Comparison of ENCODE assay signal across 8 mouse cellular contexts in the genomic region with DNA sequence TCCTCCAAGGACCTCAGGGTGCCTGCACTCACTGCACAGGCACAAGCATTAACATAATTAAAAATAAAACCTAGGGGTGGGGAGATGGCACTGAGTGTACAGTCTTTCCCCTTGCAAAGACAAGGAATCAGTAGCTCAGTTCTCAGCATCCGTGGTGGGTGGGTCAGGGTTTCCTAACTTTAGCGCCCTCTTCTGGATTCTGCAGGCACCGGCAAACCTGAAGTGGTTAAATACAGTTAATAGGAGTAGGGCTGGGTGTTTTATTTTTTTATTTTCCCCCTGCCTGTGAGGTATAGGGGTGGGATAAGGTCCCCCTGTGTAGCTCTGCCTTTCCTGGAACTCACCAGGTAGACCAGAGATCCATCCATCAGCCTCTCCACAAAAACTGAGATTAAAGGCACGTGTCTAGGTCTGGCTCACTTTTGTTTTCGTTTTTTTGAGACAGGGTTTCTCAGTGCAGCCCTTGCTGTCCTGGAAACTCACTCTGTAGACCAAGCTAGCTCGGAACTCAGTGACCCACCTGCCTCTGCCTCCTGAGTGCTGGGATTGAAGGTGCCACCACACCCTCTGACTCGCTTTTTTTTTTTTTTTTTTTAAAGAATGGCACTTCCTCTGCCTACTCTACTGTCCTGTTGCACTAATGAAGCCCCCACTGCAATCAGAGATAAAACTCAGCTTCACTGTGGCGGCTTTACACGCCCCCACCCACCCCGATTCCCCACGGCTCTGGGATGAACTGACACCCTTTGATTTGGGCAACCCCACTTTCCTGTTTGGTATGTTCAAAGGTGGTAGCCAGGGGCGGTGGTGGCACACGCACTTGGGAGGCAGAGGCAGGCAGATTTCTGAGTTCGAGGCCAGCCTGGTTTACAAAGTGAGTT. TPM values are rescaled to one million over a fixed set of nuclear protein-coding genes. Genes with fewer than 3 reads are reported as not detected.
DNase-seq lines count a peak whose midpoint lies in the region; ATAC-seq and TF ChIP-seq lines count a peak whose summit lies in the region.

No protein-coding gene starts in this region.

- peak overlapping the region; percentile 77 for H3K4me3 ChIP-seq in left cerebral cortex, adult 2 months
- peak overlapping the region; percentile 92 for H3K4me3 ChIP-seq in forebrain, embryonic 16.5 days (replicated peaks; ENCODE audit: low read length)
- peak overlapping the region; percentile 78 for H3K4me3 ChIP-seq in midbrain, embryonic 15.5 days

- peak overlapping the region; percentile 96 for H3K4me2 ChIP-seq in forebrain, embryonic 16.5 days (ENCODE audit: low read length)
- H3K4me2 ChIP-seq in midbrain, embryonic 15.5 days, result peak overlapping the region; percentile 66

- peak; percentile 58 for TF ChIP-seq CTCF in left cerebral cortex, adult 2 months (IDR thresholded peaks at IDR 0.05)

- DNase-seq in left cerebral cortex, adult 2 months (ENCODE audit: extremely low spot score in 1 of 2, low spot score in 2 of 2), result no peak
- no peak for DNase-seq in left cerebral cortex, postnatal 10 days (ENCODE audit: extremely low spot score in 1 of 2, low spot score in 2 of 2)
- DNase-seq in ZHBTc4 (ENCODE audit: low read depth, low spot score), result peak; percentile 78
- DNase-seq in kidney, postnatal 25 days, result peak; percentile 51 to 54
- no peak for DNase-seq in adipocyte (ENCODE audit: low spot score)
- DNase-seq in right cerebral cortex, postnatal 4 days, result no peak

- ATAC-seq in forebrain, embryonic 16.5 days, result no peak
- ATAC-seq in midbrain, embryonic 15.5 days (replicated peaks), result no peak

- 61% methylated on average over 14 of the region's 14 CpGs for WGBS in forebrain, embryonic 16.5 days
- WGBS in midbrain, embryonic 15.5 days, result 57% methylated on average over 14 of the region's 14 CpGs

- H3K36me3 ChIP-seq in forebrain, embryonic 16.5 days (ENCODE audit: control insufficient read depth, insufficient read depth), result peaks cover 20% of the 10 kb centered on the region
- peaks cover 29% of the 10 kb centered on the region for H3K36me3 ChIP-seq in midbrain, embryonic 15.5 days (replicated peaks)

- H3K9ac ChIP-seq in forebrain, embryonic 16.5 days (replicated peaks; ENCODE audit: low read depth, low read length), result peak overlapping the region; percentile 84
- peak overlapping the region; percentile 96; the same call in 1 of the 2 replicates for H3K9ac ChIP-seq in midbrain, embryonic 15.5 days

- H3K27ac ChIP-seq in left cerebral cortex, adult 2 months, result peak overlapping the region; percentile 91
- H3K27ac ChIP-seq in forebrain, embryonic 16.5 days (ENCODE audit: low read length), result peak overlapping the region; percentile 78
- H3K27ac ChIP-seq in midbrain, embryonic 15.5 days, result peak overlapping the region; percentile 85

- 0 out of 2 replicates have a peak, but pooled peaks cover 4% of the 10 kb centered on the region for H3K27me3 ChIP-seq in forebrain, embryonic 16.5 days (replicated peaks; ENCODE audit: control insufficient read depth, insufficient read depth, low read length)
- H3K27me3 ChIP-seq in midbrain, embryonic 15.5 days (replicated peaks), result 0 out of 2 replicates have a peak, but pooled peaks cover 3% of the 10 kb centered on the region

- H3K4me1 ChIP-seq in forebrain, embryonic 16.5 days (replicated peaks; ENCODE audit: control insufficient read depth, insufficient read depth, low read length), result peaks cover 30% of the 10 kb centered on the region
- peaks cover 40% of the 10 kb centered on the region for H3K4me1 ChIP-seq in midbrain, embryonic 15.5 days

- no peaks in the 10 kb centered on the region for H3K9me3 ChIP-seq in forebrain, embryonic 16.5 days (ENCODE audit: control insufficient read depth, low read length)
- no peaks in the 10 kb centered on the region for H3K9me3 ChIP-seq in midbrain, embryonic 15.5 days

- intact Hi-C loops in left cerebral cortex, adult 2 months (cut with DNase I), result no loop called here
- intact Hi-C loops in left cerebral cortex, postnatal 10 days (cut with DNase I), result no loop called here

RNA-seq across cellular contexts. Expression of a gene that starts 0.5 kb away (rescaled TPM):
- 10 to 100 TPM; 63.4 to 63.7 TPM for total RNA-seq in left cerebral cortex, adult 2 months (2021)
- total RNA-seq in left cerebral cortex, postnatal 10 days (2021), result 100 to 1,000 TPM; 101 to 103 TPM
- 9.6 and 12.6 TPM in 2 replicates for polyA plus RNA-seq in forebrain, embryonic 16.5 days (2015; fragmentation: Nextera tagmentation; extraction: Ambion mirVana)
- polyA plus RNA-seq in midbrain, embryonic 15.5 days (2015; fragmentation: Nextera tagmentation; extraction: Ambion mirVana), result 14.7 and 16.6 TPM in 2 replicates

RNA-seq across cellular contexts. Expression of a gene that starts 4.9 kb away (rescaled TPM):
- 10 to 100 TPM; 85.5 to 87.6 TPM for total RNA-seq in left cerebral cortex, adult 2 months (2021)
- total RNA-seq in left cerebral cortex, postnatal 10 days (2021), result 10 to 100 TPM; 73.6 to 83.9 TPM
- 88.5 and 91.6 TPM in 2 replicates for polyA plus RNA-seq in forebrain, embryonic 16.5 days (2015; fragmentation: Nextera tagmentation; extraction: Ambion mirVana)
- polyA plus RNA-seq in midbrain, embryonic 15.5 days (2015; fragmentation: Nextera tagmentation; extraction: Ambion mirVana), result 95.2 and 107 TPM in 2 replicates

RNA-seq across cellular contexts. Expression of a gene that starts 5.0 kb away (rescaled TPM):
- total RNA-seq in left cerebral cortex, adult 2 months (2021), result 10 to 100 TPM; 38.1 to 40.4 TPM
- 10 to 100 TPM; 38.3 to 42.7 TPM for total RNA-seq in left cerebral cortex, postnatal 10 days (2021)
- 87.7 and 88.1 TPM in 2 replicates for polyA plus RNA-seq in forebrain, embryonic 16.5 days (2015; fragmentation: Nextera tagmentation; extraction: Ambion mirVana)
- polyA plus RNA-seq in midbrain, embryonic 15.5 days (2015; fragmentation: Nextera tagmentation; extraction: Ambion mirVana), result 71.6 and 78.4 TPM in 2 replicates

RNA-seq across cellular contexts. Expression of a gene that starts 30.0 kb away (rescaled TPM):
- total RNA-seq in left cerebral cortex, adult 2 months (2021), result 10 to 100 TPM; 38.4 to 60.3 TPM
- 10 to 100 TPM; 33.2 to 37.8 TPM for total RNA-seq in left cerebral cortex, postnatal 10 days (2021)
- 31.4 and 35.5 TPM in 2 replicates for polyA plus RNA-seq in forebrain, embryonic 16.5 days (2015; fragmentation: Nextera tagmentation; extraction: Ambion mirVana)
- polyA plus RNA-seq in midbrain, embryonic 15.5 days (2015; fragmentation: Nextera tagmentation; extraction: Ambion mirVana), result 29.4 and 31.4 TPM in 2 replicates

RNA-seq across cellular contexts. Expression of a gene that starts 44.4 kb away (rescaled TPM):
- total RNA-seq in left cerebral cortex, adult 2 months (2021), result 10 to 100 TPM; 66.1 to 82.1 TPM
- 10 to 100 TPM; 52.1 to 52.5 TPM for total RNA-seq in left cerebral cortex, postnatal 10 days (2021)
- polyA plus RNA-seq in forebrain, embryonic 16.5 days (2015; fragmentation: Nextera tagmentation; extraction: Ambion mirVana), result 8.6 and 13.0 TPM in 2 replicates
- 22.5 and 23.7 TPM in 2 replicates for polyA plus RNA-seq in midbrain, embryonic 15.5 days (2015; fragmentation: Nextera tagmentation; extraction: Ambion mirVana)

Comparison
In these comparisons a context has a peak if more than half of its experiments do, and no peak if none do; other contexts are left out.
1. DNase-seq: peak in ZHBTc4 (single experiment) and kidney, postnatal 25 days (2 of 2); none in left cerebral cortex, adult 2 months (0 of 2), left cerebral cortex, postnatal 10 days (0 of 2), adipocyte (single experiment) and right cerebral cortex, postnatal 4 days (single experiment).
2. Peak in every context shown above with its lines, with median percentiles within 50 percentile points of each other: H3K27ac ChIP-seq and H3K4me3 ChIP-seq.